Mouse (Mus musculus): ENCODE data around the gene Ganab. TPM values are rescaled to one million over a fixed set of nuclear protein-coding genes. Genes with fewer than 3 reads are reported as not detected.

Gene Ganab
- polyA plus RNA-seq, 1 experiment from 2014 or later = 104 TPM

GRCm38 (mm10) chr19:8936736-8937135, 38.9 kb downstream of the Ganab start:
- WGBS = 88% methylated on average over 2 of the region's 2 CpGs
- no peak overlapping the region for H3K4me3 ChIP-seq (replicated peaks)
- H3K4me1 ChIP-seq = peaks cover 10% of the 10 kb centered on the region
- ATAC-seq (ENCODE audit: insufficient number of reproducible peaks, low FRiP score, low TSS enrichment, low read depth) = no peak
- H3K27me3 ChIP-seq = no peaks in the 10 kb centered on the region
- H3K4me2 ChIP-seq (replicated peaks) = no peak overlapping the region
- no peak overlapping the region for H3K9ac ChIP-seq
- H3K9me3 ChIP-seq (replicated peaks) = no peaks in the 10 kb centered on the region
- H3K27ac ChIP-seq (replicated peaks) = no peak overlapping the region
- peaks cover 70% of the 10 kb centered on the region for H3K36me3 ChIP-seq

- Histone ChIP-seq H3K4me1 (peaks cover 39% of the 10 kb centered on the region), H3K9me3 (replicated peaks) (no peaks in the 10 kb centered on the region), H3K4me3 (replicated peaks) (peak overlapping the region; percentile 68; the same call in 1 of the 2 replicates), H3K27me3 (no peaks in the 10 kb centered on the region), H3K36me3 (peaks cover 49% of the 10 kb centered on the region), H3K27ac (replicated peaks) (peak overlapping the region; percentile 99), H3K4me2 (replicated peaks) (peak overlapping the region; percentile 61; the same call in 1 of the 2 replicates), H3K9ac (peak overlapping the region; percentile 21; the same call in 1 of the 2 replicates)
- 69% methylated on average over 15 of the region's 15 CpGs for WGBS
- ATAC-seq (ENCODE audit: insufficient number of reproducible peaks, low FRiP score, low TSS enrichment, low read depth) = no peak
Observed at GRCm38 (mm10) chr19:8940526-8941133, 42.8 kb downstream of the Ganab start.

- no peaks in the 10 kb centered on the region for H3K9me3 ChIP-seq (replicated peaks)
- H3K36me3 ChIP-seq = peaks cover 50% of the 10 kb centered on the region
Observed at GRCm38 (mm10) chr19:8941136-8941514, 43.3 kb downstream of the Ganab start.

GRCm38 (mm10) chr19:8941515-8942217, 43.8 kb downstream of the Ganab start, which contains the start of gene Mta2:
Gene Mta2, plus strand, starts transcription at chr19:8941875.
- Histone ChIP-seq H3K9me3 (replicated peaks) (no peaks in the 10 kb centered on the region), H3K4me3 (replicated peaks) (peak within 1 kb of the TSS; percentile 68), H3K4me1 (peaks cover 40% of the 10 kb centered on the region), H3K36me3 (peaks cover 49% of the 10 kb centered on the region), H3K27ac (replicated peaks) (peak within 1 kb of the TSS; percentile 99), H3K27me3 (no peaks in the 10 kb centered on the region), H3K4me2 (replicated peaks) (peak within 1 kb of the TSS; percentile 61), H3K9ac (peak within 1 kb of the TSS; percentile 97)
- under 1% methylated on average over 64 of the region's 64 CpGs for WGBS
- ATAC-seq (ENCODE audit: insufficient number of reproducible peaks, low FRiP score, low TSS enrichment, low read depth) = peak; percentile 92

More at GRCm38 (mm10) chr19:8941136-8941514, 43.3 kb downstream of the Ganab start:
- Histone ChIP-seq H3K4me3 (replicated peaks) (peak overlapping the region; percentile 68), H3K4me1 (peaks cover 40% of the 10 kb centered on the region), H3K27me3 (no peaks in the 10 kb centered on the region), H3K4me2 (replicated peaks) (peak overlapping the region; percentile 61), H3K9ac (peak overlapping the region; percentile 21; the same call in 1 of the 2 replicates), H3K27ac (replicated peaks) (peak overlapping the region; percentile 99)
- WGBS = 36% methylated on average over 10 of the region's 10 CpGs
- ATAC-seq (ENCODE audit: insufficient number of reproducible peaks, low FRiP score, low TSS enrichment, low read depth) = 0 out of 2 replicates have a peak, but pooled peaks have one; percentile 2

- ATAC-seq (ENCODE audit: insufficient number of reproducible peaks, low FRiP score, low TSS enrichment, low read depth) = peak; percentile 36
- Histone ChIP-seq H3K9me3 (replicated peaks) (no peaks in the 10 kb centered on the region), H3K4me2 (replicated peaks) (peak overlapping the region; percentile 61), H3K27me3 (no peaks in the 10 kb centered on the region), H3K4me3 (replicated peaks) (peak overlapping the region; percentile 68), H3K36me3 (peaks cover 48% of the 10 kb centered on the region), H3K27ac (replicated peaks) (peak overlapping the region; percentile 99), H3K4me1 (peaks cover 40% of the 10 kb centered on the region), H3K9ac (peak overlapping the region; percentile 97)
- under 1% methylated on average over 46 of the region's 46 CpGs for WGBS
Observed at GRCm38 (mm10) chr19:8942276-8942964, 44.5 kb downstream of the Ganab start.

- H3K36me3 ChIP-seq = peaks cover 51% of the 10 kb centered on the region
- no peak for ATAC-seq (ENCODE audit: insufficient number of reproducible peaks, low FRiP score, low TSS enrichment, low read depth)
- peak overlapping the region; percentile 61 for H3K4me2 ChIP-seq (replicated peaks)
- WGBS = 43% methylated on average over 2 of the region's 2 CpGs
- peaks cover 40% of the 10 kb centered on the region for H3K4me1 ChIP-seq
- H3K27me3 ChIP-seq = no peaks in the 10 kb centered on the region
- peak overlapping the region; percentile 99 for H3K27ac ChIP-seq (replicated peaks)
- H3K4me3 ChIP-seq (replicated peaks) = peak overlapping the region; percentile 68
- H3K9ac ChIP-seq = peak overlapping the region; percentile 97
- no peaks in the 10 kb centered on the region for H3K9me3 ChIP-seq (replicated peaks)
Observed at GRCm38 (mm10) chr19:8943047-8943446, 45.2 kb downstream of the Ganab start.

GRCm38 (mm10) chr19:8944062-8944461, 46.2 kb downstream of the Ganab start:
- peak overlapping the region; percentile 68 for H3K4me3 ChIP-seq (replicated peaks)
- H3K4me1 ChIP-seq = peaks cover 40% of the 10 kb centered on the region
- H3K36me3 ChIP-seq = peaks cover 51% of the 10 kb centered on the region
- peak overlapping the region; percentile 22 for H3K9ac ChIP-seq
- H3K27me3 ChIP-seq = no peaks in the 10 kb centered on the region
- ATAC-seq (ENCODE audit: insufficient number of reproducible peaks, low FRiP score, low TSS enrichment, low read depth) = no peak
- 43% methylated on average over 5 of the region's 5 CpGs for WGBS
- peak overlapping the region; percentile 99 for H3K27ac ChIP-seq (replicated peaks)
- H3K4me2 ChIP-seq (replicated peaks) = peak overlapping the region; percentile 61
- H3K9me3 ChIP-seq (replicated peaks) = no peaks in the 10 kb centered on the region

GRCm38 (mm10) chr19:8944750-8945149, 46.9 kb downstream of the Ganab start:
- Histone ChIP-seq H3K4me2 (replicated peaks) (peak overlapping the region; percentile 61), H3K4me1 (peaks cover 40% of the 10 kb centered on the region), H3K36me3 (peaks cover 47% of the 10 kb centered on the region), H3K27ac (replicated peaks) (peak overlapping the region; percentile 99), H3K27me3 (no peaks in the 10 kb centered on the region), H3K9ac (peak overlapping the region; percentile 18; the same call in 1 of the 2 replicates), H3K4me3 (replicated peaks) (peak overlapping the region; percentile 68), H3K9me3 (replicated peaks) (no peaks in the 10 kb centered on the region)
- WGBS = 18% methylated on average over 5 of the region's 5 CpGs
- ATAC-seq (ENCODE audit: insufficient number of reproducible peaks, low FRiP score, low TSS enrichment, low read depth) = no peak

GRCm38 (mm10) chr19:8945251-8945650, 47.4 kb downstream of the Ganab start:
- Histone ChIP-seq H3K9ac (no peak overlapping the region), H3K4me3 (replicated peaks) (peak overlapping the region; percentile 68), H3K27me3 (no peaks in the 10 kb centered on the region), H3K4me1 (peaks cover 40% of the 10 kb centered on the region), H3K9me3 (replicated peaks) (no peaks in the 10 kb centered on the region), H3K27ac (replicated peaks) (peak overlapping the region; percentile 99), H3K36me3 (peaks cover 50% of the 10 kb centered on the region), H3K4me2 (replicated peaks) (peak overlapping the region; percentile 61)
- no peak for ATAC-seq (ENCODE audit: insufficient number of reproducible peaks, low FRiP score, low TSS enrichment, low read depth)
- WGBS = 62% methylated on average over 6 of the region's 6 CpGs

GRCm38 (mm10) chr19:8946929-8947328, 49.1 kb downstream of the Ganab start:
- no peak for ATAC-seq (ENCODE audit: insufficient number of reproducible peaks, low FRiP score, low TSS enrichment, low read depth)
- WGBS = 77% methylated on average over 7 of the region's 7 CpGs
- no peaks in the 10 kb centered on the region for H3K9me3 ChIP-seq (replicated peaks)
- H3K9ac ChIP-seq = no peak overlapping the region
- no peak overlapping the region for H3K27ac ChIP-seq (replicated peaks)
- peaks cover 34% of the 10 kb centered on the region for H3K4me1 ChIP-seq
- peaks cover 66% of the 10 kb centered on the region for H3K36me3 ChIP-seq
- no peak overlapping the region for H3K4me2 ChIP-seq (replicated peaks)
- H3K27me3 ChIP-seq = no peaks in the 10 kb centered on the region
- no peak overlapping the region for H3K4me3 ChIP-seq (replicated peaks)

- H3K27me3 ChIP-seq = no peaks in the 10 kb centered on the region
- peaks cover 70% of the 10 kb centered on the region for H3K36me3 ChIP-seq
- H3K4me1 ChIP-seq = peaks cover 36% of the 10 kb centered on the region
- no peak for ATAC-seq (ENCODE audit: insufficient number of reproducible peaks, low FRiP score, low TSS enrichment, low read depth)
- no peak overlapping the region for H3K9ac ChIP-seq
- H3K27ac ChIP-seq (replicated peaks) = no peak overlapping the region
- WGBS = 83% methylated on average over 5 of the region's 5 CpGs
- no peak overlapping the region for H3K4me2 ChIP-seq (replicated peaks)
- no peaks in the 10 kb centered on the region for H3K9me3 ChIP-seq (replicated peaks)
- no peak overlapping the region for H3K4me3 ChIP-seq (replicated peaks)
Observed at GRCm38 (mm10) chr19:8950190-8950589, 52.3 kb downstream of the Ganab start.

All from embryonic facial prominence, embryonic 15.5 days (tissue).